Mouse (Mus musculus) myocyte (in vitro differentiated cells): Measurements from ENCODE around the gene Naaa.

Source experiments
- CEBPB ChIP-seq: IDR thresholded peaks from 2 replicates; pipeline ENCODE4 v1.6.1; 2011; ENCODE audit warnings: mild to moderate bottlenecking, moderate library complexity; ENCODE audit not compliant: poor library complexity, insufficient read depth, severe bottlenecking
- E2F4 ChIP-seq: IDR thresholded peaks from one replicate; pipeline ENCODE4 v1.6.1; 2011; ENCODE audit warnings: mild to moderate bottlenecking, control low read depth, moderate library complexity; ENCODE audit not compliant: insufficient read depth
- MAX ChIP-seq: IDR thresholded peaks from one replicate; pipeline ENCODE4 v1.6.1; 2011; ENCODE audit warnings: low read depth, mild to moderate bottlenecking, control low read depth
- MYOD1 ChIP-seq, 3 experiments: IDR thresholded peaks; one replicate each; pipeline ENCODE4 v1.6.1; 2011; ENCODE audit warnings: control low read depth in 2 of 3, low read depth in 2 of 3, mild to moderate bottlenecking in 2 of 3, moderate library complexity in 1 of 3; ENCODE audit not compliant: insufficient read length in 2 of 3, control insufficient read depth in 1 of 3
- POLR2A ChIP-seq: IDR thresholded peaks from one replicate; pipeline ENCODE4 v1.6.1; 2011; ENCODE audit warnings: low read depth, mild to moderate bottlenecking, control low read depth, moderate library complexity; ENCODE audit not compliant: insufficient read length
- POLR2AphosphoS2 ChIP-seq: IDR thresholded peaks from one replicate; pipeline ENCODE4 v1.6.1; 2011; ENCODE audit warnings: low read depth, control low read depth; ENCODE audit not compliant: insufficient read length
- REST ChIP-seq: IDR thresholded peaks from one replicate; pipeline ENCODE4 v1.6.1; 2011; ENCODE audit warnings: mild to moderate bottlenecking, control low read depth, moderate library complexity; ENCODE audit not compliant: insufficient read depth, insufficient read length
- SRF ChIP-seq: IDR thresholded peaks from one replicate; pipeline ENCODE4 v1.6.1; 2011; ENCODE audit warnings: low read depth; ENCODE audit not compliant: control insufficient read depth, insufficient read length
- TCF12 ChIP-seq: IDR thresholded peaks from one replicate; pipeline ENCODE4 v1.6.1; 2011; ENCODE audit warnings: mild to moderate bottlenecking, control low read depth; ENCODE audit not compliant: poor library complexity, insufficient read depth, severe bottlenecking
- USF1 ChIP-seq: IDR thresholded peaks from one replicate; pipeline ENCODE4 v1.6.1; 2011; ENCODE audit warnings: low read depth, mild to moderate bottlenecking, control low read depth, moderate library complexity

GRCm38 (mm10) chr5:92234939-92235557 is 42.9 kb downstream of the Naaa start:
- no peak for TF ChIP-seq USF1
- no peak for TF ChIP-seq POLR2A
- TF ChIP-seq CEBPB, result no peak
- no peak for TF ChIP-seq MYOD1 (IDR thresholded peaks at IDR 0.05; ENCODE audit: control insufficient read depth in 1 of 3, insufficient read length in 2 of 3, low read depth in 2 of 3)
- TF ChIP-seq MAX, result no peak
- TF ChIP-seq E2F4, result no peak
- TF ChIP-seq POLR2AphosphoS2, result no peak
- no peak for TF ChIP-seq REST
- no peak for TF ChIP-seq TCF12
- no peak for TF ChIP-seq SRF
